Mouse (Mus musculus): Measurements from ENCODE around the gene Magea2.
A peak's percentile ranks its signal among the peaks of the same experiment; 100 is the strongest.
"Not testable (repeated sequence)": the region's sequence is repeated elsewhere in the genome, so short reads cannot be mapped to it uniquely, and the experiment has no call there.

Gene Magea2

DNA sequence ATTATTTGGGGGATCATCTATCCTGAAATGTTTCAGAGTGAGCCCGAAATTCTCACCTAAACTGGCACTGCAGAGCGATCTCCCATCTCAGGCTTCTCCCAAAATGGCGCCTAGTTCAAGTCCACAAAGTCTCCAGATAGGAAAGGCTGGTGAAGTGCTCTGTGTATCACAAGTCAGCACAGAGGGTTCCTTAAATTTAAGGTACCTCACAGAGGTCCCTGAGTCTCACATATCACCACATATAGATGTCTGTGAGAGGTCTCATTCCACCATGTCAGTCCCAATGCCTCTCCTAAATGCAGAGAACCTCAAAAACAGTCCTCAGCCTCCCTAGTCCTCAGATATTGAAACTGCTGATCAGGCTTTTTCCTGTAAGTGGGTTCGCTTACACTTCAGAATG is at the start of gene Magea2:
Gene Magea2, minus strand, starts transcription at position 101 of the 400 bp plus-strand sequence.
- DNase-seq (ENCODE audit: low spot score) = not testable (repeated sequence)

GRCm38 (mm10) chrX:155128312-155128711 is 34.8 kb upstream of the Magea2 start, which contains the start of gene Cldn34b2:
Gene Cldn34b2, minus strand, starts transcription at chrX:155128412.
- DNase-seq (ENCODE audit: low spot score) = not testable (repeated sequence)

DNA sequence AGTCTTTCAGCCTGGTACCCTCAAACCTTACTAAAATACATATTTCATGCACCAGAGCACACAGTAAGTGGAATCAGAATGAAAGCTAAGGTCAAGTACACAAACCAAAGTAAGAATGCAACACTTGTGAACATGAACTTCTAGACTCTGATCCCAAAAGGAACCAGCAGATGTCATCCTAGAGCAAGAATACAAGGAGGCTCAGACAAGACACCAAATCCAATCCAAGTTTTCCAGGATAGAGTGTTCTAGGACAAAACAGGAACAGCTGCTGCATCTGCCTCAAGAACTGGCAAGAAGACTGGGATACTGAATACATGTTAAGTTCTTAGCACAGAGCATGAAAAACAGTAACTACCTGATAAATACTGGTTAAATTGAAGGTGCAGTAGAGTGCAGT is 4.6 kb upstream of the Magea2 start:
- DNase-seq (ENCODE audit: low spot score) = peak; percentile 22

DNA sequence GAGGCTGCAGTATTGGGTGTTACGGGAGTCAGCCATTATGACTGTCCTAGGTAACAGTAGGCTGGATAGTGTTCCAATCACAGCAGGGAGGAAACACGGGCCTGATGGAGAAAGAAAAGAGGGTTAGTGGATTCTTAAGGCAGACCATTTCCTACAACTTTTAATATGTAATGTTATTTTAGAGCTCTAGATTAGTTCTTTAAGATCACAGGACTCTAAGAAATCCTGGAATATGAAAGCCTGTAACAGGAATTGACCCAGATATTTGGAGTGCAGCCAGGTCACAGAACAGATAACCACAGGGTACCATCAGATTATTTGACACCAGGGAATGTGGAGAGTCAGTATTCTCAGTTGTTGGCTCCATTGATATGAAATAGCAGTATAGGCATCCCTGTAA is 3.8 kb downstream of the Magea2 start, which contains the start of gene Magea1:
Gene Magea1, minus strand, starts transcription at position 101 of the 400 bp plus-strand sequence.
- DNase-seq (ENCODE audit: low spot score) = not testable (repeated sequence)

- DNase-seq (ENCODE audit: low spot score) = not testable (repeated sequence)
These were observed 30.4 kb downstream of the Magea2 start, which contains the start of gene Magea5 for GRCm38 (mm10) chrX:155063045-155063444. Gene Magea5, minus strand, starts transcription at chrX:155063145.

DNA sequence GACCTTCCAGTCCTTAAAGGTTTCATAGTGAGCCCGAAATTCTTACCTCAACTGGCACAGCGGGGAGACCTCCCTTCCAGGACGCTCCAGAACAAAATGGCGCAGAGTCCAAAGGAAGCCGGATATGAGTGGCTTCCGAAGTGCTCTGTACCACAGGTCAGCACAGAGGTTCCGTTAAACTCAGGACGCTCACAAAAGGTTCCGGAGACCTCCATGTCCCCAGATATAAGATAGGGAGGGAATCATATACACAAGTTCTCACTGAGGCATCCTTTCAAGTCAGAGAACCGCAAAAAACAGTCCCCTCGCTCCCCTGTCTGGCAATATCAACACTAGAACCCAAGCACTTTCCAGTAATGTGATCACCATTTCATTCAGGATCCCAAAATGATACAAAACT is 97.7 kb downstream of the Magea2 start, which contains the start of gene Magea8:
Gene Magea8, minus strand, starts transcription at position 101 of the 400 bp plus-strand sequence.
- not testable (repeated sequence) for DNase-seq (ENCODE audit: low spot score)
